Mouse (Mus musculus) liver, embryonic 14.5 days (tissue): ENCODE results near the gene Ndufaf2.

Experiments used
- CTCF ChIP-seq: IDR thresholded peaks from 2 replicates; pipeline ENCODE4 v1.5.1; 2016; ENCODE audit warnings: antibody characterized with exemption, low read depth, control low read depth
- EP300 ChIP-seq: IDR thresholded peaks from 2 replicates; pipeline ENCODE4 v1.6.1; 2016; ENCODE audit warnings: antibody characterized with exemption, low read depth

- TF ChIP-seq EP300 (no peak), CTCF (no peak)
Observed at GRCm38 (mm10) chr13:107956246-107956645, 202.2 kb downstream of the Ndufaf2 start.
